Mouse (Mus musculus) gastrocnemius, postnatal 4 days (tissue): Measurements from ENCODE around the gene 2010003K11Rik. TPM values are rescaled to one million over a fixed set of nuclear protein-coding genes. Genes with fewer than 3 reads are reported as not detected.

Experiments
- DNase-seq, 2 experiments: peaks; one replicate each; pipeline ENCODE4 v3.0.0; 2021 to 2022; ENCODE audit warnings: low spot score in 2 of 2, mixed read lengths in 2 of 2
- long read RNA-seq, 2 experiments: library from polyadenylated mRNA; stranded (forward); transcript quantifications; one replicate each; pipeline ENCODE4 v2.0.0; 2021
- total RNA-seq, 2 experiments: library from RNA; stranded (reverse); gene quantifications; 2 replicates each; pipeline ENCODE4 v1.2.3; 2021

2010003K11Rik gene
- total RNA-seq = under 1 TPM in 1 of 2 experiments, not detected in 1; 0.23 TPM
- long read RNA-seq, experiment 1 = 0 reads
- long read RNA-seq, experiment 2, partial matches to known transcripts = 0 of 1 reads
- long read RNA-seq, experiment 2, other reads (novel, unspliced or antisense) = 0 of 1 reads

- DNase-seq = no peak
These were observed at the start of gene 2010003K11Rik for GRCm38 (mm10) chr19:4498062-4498933. TSS of gene 2010003K11Rik (minus strand) at chr19:4498583.

GRCm38 (mm10) chr19:4547801-4548200 is 49.4 kb upstream of the 2010003K11Rik start:
- DNase-seq = no peak

GRCm38 (mm10) chr19:4545841-4546240 is 47.5 kb upstream of the 2010003K11Rik start:
- DNase-seq = no peak

GRCm38 (mm10) chr19:4545091-4545490 is 46.7 kb upstream of the 2010003K11Rik start:
- no peak for DNase-seq

- DNase-seq = no peak
These were observed 43.7 kb upstream of the 2010003K11Rik start for GRCm38 (mm10) chr19:4542081-4542480.

- DNase-seq = no peak
These were observed 42.6 kb upstream of the 2010003K11Rik start for GRCm38 (mm10) chr19:4540992-4541391.

- no peak for DNase-seq
These were observed 41.9 kb upstream of the 2010003K11Rik start for GRCm38 (mm10) chr19:4540263-4540662.

GRCm38 (mm10) chr19:4536606-4537005 is 38.2 kb upstream of the 2010003K11Rik start:
- no peak for DNase-seq

GRCm38 (mm10) chr19:4535922-4536321 is 37.5 kb upstream of the 2010003K11Rik start:
- DNase-seq = no peak

- no peak for DNase-seq
These were observed 36.3 kb upstream of the 2010003K11Rik start for GRCm38 (mm10) chr19:4534646-4535045.

- no peak for DNase-seq
These were observed 23.2 kb upstream of the 2010003K11Rik start for GRCm38 (mm10) chr19:4521426-4522050.

- DNase-seq = no peak
These were observed 19.1 kb upstream of the 2010003K11Rik start for GRCm38 (mm10) chr19:4517483-4517882.

GRCm38 (mm10) chr19:4516288-4516687 is 17.9 kb upstream of the 2010003K11Rik start:
- no peak for DNase-seq

- no peak for DNase-seq
These were observed 17.4 kb upstream of the 2010003K11Rik start for GRCm38 (mm10) chr19:4515746-4516145.

- no peak for DNase-seq
These were observed 15.0 kb upstream of the 2010003K11Rik start for GRCm38 (mm10) chr19:4513236-4513858.

- DNase-seq = no peak
These were observed 12.9 kb upstream of the 2010003K11Rik start for GRCm38 (mm10) chr19:4511116-4511841.

- peak; percentile 94 to 97 for DNase-seq
These were observed 11.9 kb upstream of the 2010003K11Rik start, which contains the start of gene Pcx for GRCm38 (mm10) chr19:4509986-4510963. TSS of gene Pcx (plus strand) at chr19:4510472.

GRCm38 (mm10) chr19:4507746-4508145 is 9.4 kb upstream of the 2010003K11Rik start:
- DNase-seq = no peak

GRCm38 (mm10) chr19:4504830-4505229 is 6.4 kb upstream of the 2010003K11Rik start:
- DNase-seq = no peak

- no peak for DNase-seq
These were observed 4.3 kb upstream of the 2010003K11Rik start for GRCm38 (mm10) chr19:4502701-4503100.
